Mouse (Mus musculus): ENCODE results near the gene Thsd7b.

The Thsd7b gene

DNA sequence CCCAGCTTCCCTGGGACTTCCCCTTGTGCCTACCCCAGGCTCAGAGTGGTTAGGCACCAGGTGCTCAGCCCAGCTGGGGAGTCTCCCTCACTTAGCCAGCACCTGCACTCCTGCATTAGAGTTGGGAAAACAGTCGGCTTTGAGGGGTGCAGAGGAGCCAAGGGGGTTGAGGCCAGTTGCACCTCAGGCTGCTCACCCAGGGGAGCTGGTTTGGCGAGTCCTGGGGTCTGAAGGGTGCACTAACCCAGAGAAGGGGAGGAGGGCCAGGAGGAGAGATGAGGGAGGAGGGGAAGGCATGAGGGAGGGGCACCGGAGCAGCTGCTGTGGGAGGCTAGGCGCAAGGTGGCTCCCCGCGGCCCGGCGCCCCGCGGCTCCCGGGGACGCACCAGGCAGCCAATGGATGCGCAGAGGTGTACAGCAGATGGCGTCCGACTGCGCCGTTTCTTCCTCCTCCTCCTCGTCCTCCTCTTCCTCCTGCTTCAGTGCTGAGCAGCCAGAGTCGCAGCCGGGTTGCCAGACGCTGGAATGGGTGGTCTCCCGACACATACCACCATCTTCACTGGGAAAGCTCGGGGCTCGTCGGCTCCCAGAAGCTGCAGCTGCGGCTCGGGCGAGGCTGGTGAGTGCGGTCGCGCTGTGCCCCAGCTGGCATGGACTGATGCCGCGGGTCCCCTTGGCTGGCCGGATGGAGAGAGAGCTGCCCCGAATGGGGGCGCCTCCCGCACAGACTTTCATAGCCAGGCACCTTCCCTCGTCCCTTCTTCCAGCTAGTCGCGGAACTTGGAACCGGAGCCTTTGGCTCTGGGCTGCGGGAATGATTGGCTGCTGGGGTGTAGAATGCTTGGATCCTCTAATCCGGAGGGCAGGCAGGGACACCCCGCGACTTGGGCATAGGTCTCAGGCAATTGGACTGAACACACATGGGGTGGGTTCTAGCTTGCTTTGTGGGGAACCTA lies at the start of gene Thsd7b:
Thsd7b (plus strand) TSS at position 321 of the 956 bp plus-strand sequence.
- no peak for DNase-seq

DNA sequence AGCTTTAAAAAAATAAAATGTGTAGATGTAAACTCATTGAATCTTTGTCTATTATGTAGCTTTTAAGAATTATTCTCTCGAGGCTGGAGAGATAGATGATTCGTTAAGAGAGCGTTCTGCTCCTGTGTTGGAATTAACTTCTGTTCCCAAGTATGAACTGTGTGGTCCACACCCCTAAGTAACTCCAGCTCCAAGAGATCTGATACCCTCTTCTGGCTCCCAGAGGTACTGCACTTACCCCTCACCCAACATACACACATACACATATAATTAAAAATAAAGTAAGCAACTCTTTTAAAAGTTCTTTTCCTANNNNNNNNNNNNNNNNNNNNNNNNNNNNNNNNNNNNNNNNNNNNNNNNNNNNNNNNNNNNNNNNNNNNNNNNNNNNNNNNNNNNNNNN lies 28.8 kb upstream of the Thsd7b start:
- DNase-seq: no peak

DNA sequence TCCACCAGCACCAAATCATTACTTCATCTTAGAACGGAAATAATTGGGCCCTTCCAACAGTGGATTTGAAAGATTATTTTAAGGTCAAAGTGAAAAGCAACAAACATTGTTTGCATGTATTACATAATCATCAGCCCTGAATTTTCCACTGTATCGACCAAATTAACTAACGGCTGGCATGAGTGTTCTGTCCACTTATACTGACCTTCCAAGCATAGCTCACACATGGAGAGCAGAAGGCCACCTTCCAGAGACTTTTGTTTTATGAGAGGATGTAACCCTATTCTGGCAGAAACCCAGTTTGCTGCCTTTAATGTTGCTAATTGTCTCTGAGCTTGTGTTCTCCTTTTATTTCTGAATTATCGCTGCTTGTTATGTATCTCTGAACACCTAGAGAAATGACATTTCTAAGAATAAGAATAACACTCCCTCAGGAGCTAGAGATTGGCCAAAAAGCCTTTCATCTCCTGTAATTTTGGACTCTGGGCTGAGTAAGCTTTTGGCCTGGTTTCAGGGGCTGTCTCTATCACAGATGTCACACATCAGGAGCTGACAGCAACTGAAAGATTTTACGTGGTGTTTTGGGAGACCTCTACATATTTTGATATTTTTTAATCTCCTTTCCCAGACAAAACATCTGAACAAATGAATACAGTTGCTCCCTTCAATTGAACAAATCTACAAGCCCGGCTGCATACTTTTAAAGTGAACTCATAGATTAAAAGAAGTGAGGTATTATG lies 22.2 kb upstream of the Thsd7b start:
- no peak for DNase-seq

DNA sequence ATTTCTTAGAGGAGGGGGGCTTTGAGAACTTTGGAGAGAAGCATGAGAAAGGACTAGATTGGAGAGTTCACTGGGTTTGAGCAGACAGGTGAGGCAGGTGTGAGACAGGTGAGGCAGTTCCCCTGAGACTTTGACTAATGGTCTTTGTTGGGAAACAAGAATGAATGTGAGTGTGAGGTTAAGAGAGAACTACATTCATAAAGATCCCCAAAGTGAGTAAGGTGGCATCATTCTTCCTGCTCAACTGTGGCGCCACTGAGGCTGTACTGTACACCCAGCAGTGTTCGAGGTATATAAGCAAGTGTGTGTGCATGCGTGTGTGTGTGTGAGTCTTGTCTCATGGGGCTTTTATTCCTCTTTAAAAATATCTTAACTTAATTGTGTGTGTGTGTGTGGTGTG lies 6.4 kb upstream of the Thsd7b start:
- no peak for DNase-seq

DNA sequence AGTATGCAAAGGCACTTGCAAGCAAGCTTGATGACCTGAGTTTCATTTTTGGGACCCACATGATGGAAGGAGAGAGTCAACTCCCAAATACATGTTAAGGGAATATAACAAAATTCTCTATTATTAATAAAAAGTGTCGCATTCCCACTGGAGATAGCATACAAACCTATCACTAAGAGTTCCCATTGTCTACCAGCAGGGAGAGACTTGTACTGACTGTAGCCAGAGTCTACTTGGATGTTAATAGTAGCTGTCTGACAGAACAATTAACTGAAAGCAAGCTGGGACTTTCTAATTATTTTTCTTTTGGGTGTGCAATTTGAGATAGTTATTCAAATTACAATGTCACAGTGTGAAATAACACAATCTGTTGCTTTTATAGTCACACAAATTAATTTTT lies 31.1 kb downstream of the Thsd7b start:
- DNase-seq: no peak

DNA sequence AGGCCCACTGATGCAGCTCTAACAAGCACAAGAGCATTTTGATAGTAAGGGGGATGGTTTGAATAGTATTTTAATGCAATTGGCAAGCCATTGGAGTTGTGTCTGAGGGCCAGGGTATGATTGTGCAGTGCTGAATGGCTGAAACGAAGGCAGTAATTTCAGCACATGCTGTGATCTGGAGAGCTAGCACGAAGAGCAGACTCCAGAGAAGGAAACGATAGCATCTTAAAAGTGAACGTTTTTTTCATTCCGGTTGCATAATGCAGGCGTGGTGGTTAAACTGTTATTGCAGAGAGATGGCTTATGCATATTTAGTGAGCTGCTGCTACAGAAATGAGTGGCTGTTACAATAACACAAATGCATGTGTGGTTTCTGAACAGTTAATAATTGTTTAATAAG lies 51.3 kb downstream of the Thsd7b start:
- DNase-seq: no peak

DNA sequence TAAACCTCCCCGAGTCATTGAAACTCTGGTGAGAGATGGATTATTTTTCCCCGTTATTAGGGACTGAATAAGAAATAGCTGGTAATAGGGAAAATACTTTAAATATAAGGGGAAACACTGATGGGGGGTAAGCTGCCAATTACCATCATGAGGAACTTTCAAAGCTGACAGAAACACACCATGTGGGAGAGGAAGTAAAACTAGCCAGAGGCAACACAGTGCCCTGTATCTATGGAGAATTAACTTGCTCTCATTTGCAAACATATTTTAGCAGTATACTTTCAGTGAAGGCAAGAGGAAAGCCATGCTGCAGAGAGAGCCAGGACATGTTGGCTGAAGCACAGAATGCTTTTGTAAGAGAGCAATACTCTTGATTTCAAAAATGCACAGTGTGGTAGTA lies 51.7 kb downstream of the Thsd7b start:
- DNase-seq: no peak

DNA sequence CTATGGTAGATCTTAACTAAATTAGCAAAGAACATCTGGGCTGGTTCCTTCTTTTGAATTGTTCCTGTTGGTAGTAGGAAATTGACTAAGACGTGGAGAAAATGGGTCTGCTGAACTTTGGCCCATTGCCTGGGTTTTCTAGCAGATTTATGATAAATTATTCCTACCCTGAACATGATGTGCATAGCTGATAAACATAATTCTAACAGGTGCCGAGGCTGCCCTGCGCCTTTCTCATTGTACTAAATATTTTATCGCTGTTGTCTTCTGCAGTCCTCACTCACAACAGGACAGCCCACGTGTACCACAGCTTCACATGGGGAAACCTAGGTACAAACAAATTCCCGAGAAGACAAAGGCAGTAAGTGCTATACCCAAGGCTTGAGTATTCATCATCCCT lies 83.5 kb downstream of the Thsd7b start:
- DNase-seq: no peak

DNA sequence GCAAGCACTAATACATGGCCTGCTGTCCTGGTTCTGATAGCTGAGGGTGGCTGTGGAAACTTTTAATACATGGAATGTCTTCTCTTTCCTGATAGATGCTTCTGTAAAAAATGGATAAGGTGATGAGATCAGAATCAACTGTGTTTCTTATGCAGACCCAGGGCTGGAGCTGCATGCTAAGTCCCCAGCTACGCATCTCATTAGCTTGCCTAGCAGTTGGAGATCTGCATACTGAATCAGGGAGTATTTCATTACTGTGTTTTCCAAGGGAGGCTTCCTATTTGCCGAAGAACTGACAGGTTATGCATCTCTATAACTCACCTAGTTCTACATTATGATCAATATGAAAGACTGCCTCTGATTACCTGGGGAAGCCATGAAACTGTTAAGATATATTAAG lies 84.3 kb downstream of the Thsd7b start:
- no peak for DNase-seq

DNA sequence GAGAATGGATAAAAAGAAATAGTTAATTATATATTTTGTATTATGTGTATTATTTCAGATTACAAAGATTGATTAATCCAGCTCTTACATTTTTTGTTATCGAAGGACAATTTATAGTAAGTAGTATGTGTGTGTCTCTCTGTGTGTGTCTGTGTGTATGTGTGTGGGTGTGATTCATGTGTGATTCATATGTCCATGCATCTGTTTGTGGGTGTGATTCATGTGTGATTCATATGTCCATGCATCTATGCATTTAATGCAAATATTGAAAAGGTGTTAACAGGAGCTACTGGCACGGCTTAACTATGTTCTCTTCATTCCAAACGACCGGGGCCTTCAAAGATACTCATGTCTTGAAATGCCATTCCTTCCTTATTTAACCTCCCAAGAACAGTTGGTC lies 90.3 kb downstream of the Thsd7b start:
- DNase-seq: no peak

DNA sequence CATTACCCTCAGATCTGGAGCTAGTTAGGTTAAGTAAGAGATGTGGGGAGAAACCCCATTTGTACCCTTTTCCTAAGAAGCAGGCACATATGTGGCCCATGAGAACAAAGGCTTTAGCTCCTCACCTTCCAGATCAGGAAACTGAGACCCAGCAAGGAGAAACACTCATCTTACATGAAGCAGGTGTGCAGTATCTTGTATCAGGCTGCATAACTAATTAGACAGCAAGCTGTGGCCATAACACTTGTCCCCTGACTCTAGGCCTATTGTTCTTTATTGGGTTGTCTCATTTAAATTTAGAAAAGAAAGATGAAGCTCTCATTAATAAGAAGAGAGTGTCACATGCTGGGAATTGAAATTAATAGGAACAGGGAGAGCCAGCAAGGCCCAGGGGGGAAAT lies 91.7 kb downstream of the Thsd7b start:
- no peak for DNase-seq

DNA sequence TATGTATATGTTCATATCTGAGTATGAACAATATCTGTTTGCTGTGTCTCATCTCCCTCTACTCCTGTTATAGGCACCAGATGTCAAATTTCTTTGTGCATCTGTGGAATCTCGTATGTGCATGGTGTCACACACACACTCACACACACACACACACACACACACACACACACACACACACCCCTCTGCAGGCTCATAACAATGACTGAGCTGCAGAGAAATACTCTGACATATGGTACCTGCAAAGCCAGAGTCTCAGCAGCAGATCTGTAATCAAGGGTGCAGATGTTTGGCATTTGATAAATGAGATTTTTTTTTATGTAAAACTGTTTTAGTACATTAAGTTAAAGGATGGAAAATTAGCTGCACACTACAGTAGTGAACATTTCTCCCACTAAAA lies 92.5 kb downstream of the Thsd7b start:
- no peak for DNase-seq

DNA sequence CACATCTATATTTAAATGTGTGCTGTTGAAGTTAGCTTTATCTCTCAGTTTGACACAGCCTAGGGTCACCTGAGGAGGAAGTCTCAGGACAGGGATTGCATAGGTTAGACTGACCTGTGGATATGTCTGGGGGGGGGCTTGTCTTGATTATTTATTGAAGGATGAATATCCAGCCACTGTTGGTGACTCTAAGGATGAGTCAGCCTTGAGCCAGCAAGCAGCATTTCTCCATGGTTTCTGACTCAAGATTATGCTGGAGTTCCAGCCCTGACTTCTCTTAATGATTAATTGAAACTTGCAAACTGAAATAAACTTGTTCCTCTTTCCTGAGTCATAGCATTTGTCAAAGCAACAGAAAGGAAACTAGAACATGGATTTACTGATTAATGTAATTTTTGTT lies 113.4 kb downstream of the Thsd7b start:
- DNase-seq: no peak

DNA sequence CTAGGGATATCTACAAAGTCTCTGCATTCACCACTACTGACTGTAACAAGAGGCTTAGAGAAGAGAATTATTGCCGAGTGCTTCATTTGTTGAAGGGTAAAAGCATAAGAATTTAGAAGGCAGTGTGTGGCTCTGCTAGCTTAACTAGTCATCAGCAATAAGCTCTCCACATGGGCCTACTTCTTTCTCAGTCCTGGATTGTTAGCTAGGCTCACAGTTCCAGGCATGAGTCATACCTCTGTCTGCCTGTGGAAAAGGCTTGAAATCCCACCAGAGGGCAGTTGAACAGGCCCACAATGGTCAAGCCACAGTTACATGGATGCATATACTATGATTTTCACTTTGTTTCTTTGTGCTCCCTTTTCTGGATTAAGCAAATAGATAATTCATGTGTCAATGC lies 138.5 kb downstream of the Thsd7b start:
- no peak for DNase-seq

DNA sequence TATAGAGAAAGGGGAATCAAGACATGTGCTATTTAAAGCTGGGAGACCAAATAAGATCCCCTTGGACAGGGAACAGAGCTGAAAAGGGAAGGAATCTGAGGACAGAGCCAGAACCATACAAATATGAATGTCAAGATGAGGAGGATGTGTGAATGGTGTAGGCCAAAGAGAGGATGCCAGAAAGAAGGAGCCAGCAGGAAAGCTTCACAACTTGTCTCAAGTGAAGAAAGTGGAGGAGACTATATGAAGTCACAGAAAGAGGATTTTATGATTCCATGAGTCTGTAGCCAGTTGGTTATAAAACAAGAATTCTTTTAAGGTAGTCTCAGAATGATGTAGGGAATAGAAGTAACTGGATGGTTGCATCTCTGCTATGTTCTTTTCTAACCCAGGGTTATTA lies 148.5 kb downstream of the Thsd7b start:
- no peak for DNase-seq

DNA sequence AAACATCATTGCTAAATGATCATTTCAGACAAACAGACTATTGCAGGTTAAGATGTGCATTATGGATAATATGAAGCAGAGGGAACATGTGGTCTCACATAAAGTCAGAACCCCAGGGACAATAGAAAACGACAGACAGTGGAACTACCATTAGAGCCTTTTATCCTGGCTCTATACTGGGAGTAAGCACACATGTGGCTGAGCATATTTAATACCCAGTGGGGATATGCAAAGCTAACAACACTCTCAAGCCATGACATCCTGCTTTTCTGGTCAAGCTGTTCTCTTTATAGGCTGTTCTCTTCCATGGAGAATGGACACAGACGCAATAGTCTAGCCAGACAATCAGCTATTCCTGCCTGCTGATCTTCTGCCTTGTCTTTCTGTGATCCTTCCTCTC lies 191.3 kb downstream of the Thsd7b start:
- DNase-seq: no peak

DNA sequence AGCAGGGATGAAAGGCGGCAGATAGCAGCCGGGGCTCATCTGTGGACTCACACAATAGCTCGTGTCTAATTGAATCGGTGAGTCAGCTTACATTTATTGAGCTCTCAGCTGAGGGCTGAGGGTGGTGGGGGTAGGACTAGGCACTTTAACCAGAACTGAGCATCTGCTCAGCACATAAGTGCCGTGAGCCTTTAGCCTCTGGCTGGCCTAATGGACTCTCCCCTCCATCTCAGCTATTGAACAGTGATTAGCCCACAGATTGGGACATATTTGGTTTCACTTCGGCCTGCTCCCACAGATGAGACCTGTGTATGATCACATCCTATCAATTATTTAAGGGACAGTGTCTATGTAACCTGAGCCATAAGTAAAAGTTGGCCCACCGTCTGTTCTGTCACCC lies 200.4 kb downstream of the Thsd7b start:
- DNase-seq: no peak

DNA sequence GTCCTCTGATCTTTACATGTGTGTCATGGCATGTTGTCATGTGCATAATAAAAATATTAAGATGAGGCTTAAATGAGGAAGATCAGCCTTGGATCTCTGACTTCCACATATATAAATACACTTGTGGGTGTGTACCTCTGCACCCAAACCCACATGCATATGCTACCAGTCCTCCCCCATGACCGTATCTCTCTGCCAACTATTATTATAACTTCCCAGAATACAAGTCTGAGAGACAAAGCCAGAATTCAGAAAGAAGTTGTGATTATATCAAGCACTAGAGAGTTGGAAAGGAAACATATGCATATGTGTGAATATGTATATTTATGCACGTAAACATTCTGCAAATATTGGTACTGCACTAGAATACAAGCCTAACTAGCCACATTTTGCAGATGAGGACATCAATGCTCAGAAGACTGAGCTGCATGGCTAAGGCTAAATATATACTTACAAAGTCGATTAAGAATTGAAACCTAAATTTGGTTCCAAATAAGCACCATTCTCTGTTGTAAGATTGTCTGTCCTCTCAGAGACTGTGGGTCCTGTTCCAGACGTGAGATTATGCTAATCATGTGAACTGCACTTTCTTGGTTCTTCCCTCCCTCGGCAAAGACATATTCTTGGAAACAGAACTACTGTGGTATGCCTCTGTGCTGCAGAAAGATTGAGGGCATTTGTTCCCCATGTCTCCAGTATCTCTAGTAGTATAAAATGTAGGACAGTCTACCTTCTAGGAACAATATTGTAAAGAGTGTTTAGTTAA lies 211.3 kb downstream of the Thsd7b start:
- no peak for DNase-seq

DNA sequence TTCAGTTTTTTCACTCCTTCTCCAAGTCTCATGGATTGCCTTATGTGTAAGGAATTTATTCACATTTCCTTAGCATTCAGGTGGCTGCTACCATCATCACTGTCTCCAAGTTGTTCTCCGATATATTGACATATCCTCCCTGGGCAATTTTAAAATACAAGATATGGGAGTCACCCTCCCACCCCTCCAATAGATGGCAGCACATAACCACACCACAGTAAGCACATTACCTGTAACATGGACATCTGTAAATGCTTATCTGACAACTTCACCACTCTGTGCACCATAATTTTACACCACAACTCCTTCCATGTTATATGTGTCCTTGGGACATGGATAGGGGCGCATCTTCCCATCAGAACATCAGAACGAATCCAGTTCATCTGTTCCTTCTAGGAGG lies 218.0 kb downstream of the Thsd7b start:
- no peak for DNase-seq

DNA sequence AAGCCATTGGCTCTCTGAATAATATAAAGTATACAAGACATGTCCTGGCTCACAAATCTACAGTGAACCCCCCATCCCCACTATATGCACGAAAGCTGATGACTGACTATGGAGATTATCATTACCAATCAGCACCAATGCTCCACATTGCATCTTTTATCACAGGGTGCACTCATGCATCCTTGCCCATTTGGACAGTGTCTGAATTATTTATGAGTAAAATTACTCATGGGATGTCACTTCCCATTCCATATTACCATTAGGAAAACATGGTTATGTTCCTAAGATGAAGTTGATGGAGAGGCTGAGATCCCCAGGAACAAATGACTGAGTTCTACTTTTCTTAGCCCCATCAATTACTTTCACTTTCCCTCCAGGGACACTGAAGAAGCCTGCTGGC lies 220.8 kb downstream of the Thsd7b start:
- DNase-seq: no peak

DNA sequence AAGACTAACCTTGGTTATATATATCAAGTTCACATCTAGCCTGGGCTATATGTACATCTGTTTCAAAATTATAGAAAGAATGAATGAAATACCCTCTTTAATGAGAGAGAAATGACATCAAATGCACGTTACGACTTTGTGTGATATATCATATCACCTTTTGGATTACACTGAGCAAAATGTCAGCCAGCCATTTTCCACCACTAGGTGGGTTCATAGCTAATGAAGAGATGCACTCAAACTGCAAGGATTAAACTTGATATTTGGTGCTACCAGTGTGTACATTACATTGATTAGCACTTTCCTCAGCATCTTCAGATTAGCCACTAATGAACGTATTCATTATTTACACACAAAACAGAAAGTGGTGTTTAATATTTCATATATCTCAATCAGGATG lies 228.6 kb downstream of the Thsd7b start:
- DNase-seq: no peak

DNA sequence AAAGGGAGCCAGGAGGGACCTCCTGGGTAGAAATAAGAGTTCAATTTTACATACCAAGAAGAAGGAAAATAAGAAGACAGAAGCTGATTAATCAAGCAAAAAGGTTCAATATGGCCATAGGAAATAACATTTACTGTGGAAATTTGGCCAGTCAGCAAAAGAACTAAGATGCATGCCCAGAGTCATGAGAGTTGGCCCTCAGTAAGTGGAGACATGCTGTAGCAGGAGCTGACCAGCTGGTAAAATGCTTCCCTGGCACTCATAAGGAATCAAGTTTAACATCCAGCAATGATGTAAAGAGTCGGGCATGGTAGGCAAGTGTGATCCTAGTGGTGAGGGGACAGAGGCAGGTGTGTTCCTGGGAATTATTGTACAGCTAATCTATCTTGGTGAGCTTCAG lies 243.3 kb downstream of the Thsd7b start:
- DNase-seq: no peak

DNA sequence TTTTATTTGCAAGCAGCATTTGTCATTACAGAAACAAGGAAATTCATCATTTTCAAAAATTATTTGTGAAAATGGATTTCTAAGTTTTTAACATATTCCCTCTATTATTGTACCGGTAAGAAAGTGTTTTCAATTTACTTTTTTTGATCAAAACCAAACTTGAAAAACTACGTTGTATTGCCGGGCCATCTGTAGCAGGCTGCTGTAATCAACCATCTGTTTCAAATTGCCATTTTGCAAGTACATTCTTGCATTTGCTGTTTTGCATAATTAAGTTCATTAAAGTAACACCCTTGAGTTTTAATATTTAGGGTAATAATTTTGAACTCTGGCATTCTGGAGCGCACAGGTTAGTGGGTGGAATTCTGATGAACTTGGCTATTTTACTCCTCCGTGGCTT lies 246.6 kb downstream of the Thsd7b start:
- DNase-seq: no peak

DNA sequence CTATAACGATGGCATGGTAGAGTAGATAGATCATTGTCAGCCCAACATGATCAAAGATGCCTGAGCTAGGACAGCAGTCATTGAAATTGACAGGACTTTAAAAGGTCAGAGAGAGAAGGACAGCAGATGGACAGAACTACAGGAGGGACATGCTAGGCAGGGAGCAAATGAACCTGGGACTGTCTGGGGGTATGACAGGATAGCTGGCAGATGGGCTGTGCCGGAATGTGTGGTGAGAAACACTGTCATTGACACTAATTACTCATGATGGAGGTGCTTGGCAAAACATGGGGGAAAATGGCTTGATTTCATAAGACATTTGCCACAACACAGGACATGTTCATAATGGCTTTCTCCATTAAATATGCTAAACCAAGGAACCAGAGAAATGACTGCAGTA lies 253.9 kb downstream of the Thsd7b start:
- no peak for DNase-seq
